Mouse (Mus musculus) heart, adult 2 months (tissue): ENCODE results near the gene Mei4.

ENCODE experiments used
- CTCF ChIP-seq: fragments of 200-600 bp; IDR thresholded peaks from 2 replicates; pipeline ENCODE4 v1.8.1; 2022; ENCODE audit warnings: antibody characterized with exemption, mild to moderate bottlenecking, moderate library complexity
- POLR2A ChIP-seq: fragments of 200-500 bp; IDR thresholded peaks from 2 replicates; pipeline ENCODE4 v1.6.1; 2011; ENCODE audit warnings: mild to moderate bottlenecking, low read depth, low read length, control low read depth; ENCODE audit not compliant: insufficient read depth

DNA sequence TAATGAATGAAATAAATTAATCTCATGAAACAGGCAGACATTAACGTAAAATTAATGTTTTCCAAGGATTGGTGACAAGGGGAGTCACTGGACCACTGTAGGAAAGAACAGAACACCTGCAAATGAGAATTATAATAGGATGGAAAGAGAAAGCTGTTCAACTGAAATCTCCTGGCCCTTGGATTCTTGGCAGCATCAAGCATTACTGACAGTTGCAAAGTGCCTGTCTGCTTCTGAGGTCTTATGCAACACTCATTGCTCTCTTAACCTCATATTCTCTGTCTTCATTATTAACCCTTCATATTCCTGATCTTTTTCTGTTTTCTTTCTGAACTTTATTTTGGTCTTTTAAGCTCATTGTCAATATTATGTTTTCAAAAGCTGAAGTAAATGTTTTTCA is 210.4 kb downstream of the Mei4 start:
- no peak for TF ChIP-seq POLR2A
- no peak for TF ChIP-seq CTCF
